Mouse (Mus musculus) limb, embryonic 12.5 days (tissue): ENCODE measurements around the gene Neo1. TPM values are rescaled to one million over a fixed set of nuclear protein-coding genes. Genes with fewer than 3 reads are reported as not detected.
"Not testable (repeated sequence)": the region's sequence is repeated elsewhere in the genome, so short reads cannot be mapped to it uniquely, and the experiment has no call there.

Source experiments
- ATAC-seq: fragments of 200-750 bp; cut with Nextera tagmentation; 2 replicates; pipeline ENCODE4 v1.8.0; 2017; ENCODE audit warnings: low read depth, moderate TSS enrichment; ENCODE audit not compliant: insufficient number of reproducible peaks, insufficient read depth, low FRiP score, low TSS enrichment
- H3K27ac ChIP-seq: fragments of 300-500 bp; sonication (generic); 2 replicates; pipeline ENCODE4 v1.5.1; 2016; ENCODE audit warnings: mild to moderate bottlenecking, moderate library complexity
- H3K27me3 ChIP-seq: fragments of 300-500 bp; sonication (generic); 2 replicates; pipeline ENCODE4 v1.6.1; 2016; ENCODE audit warnings: mild to moderate bottlenecking, moderate library complexity
- H3K36me3 ChIP-seq: fragments of 300-500 bp; sonication (generic); 2 replicates; pipeline ENCODE4 v1.6.1; 2016; ENCODE audit warnings: mild to moderate bottlenecking, moderate library complexity
- H3K4me1 ChIP-seq: fragments of 300-500 bp; sonication (generic); replicated peaks from 2 replicates; pipeline ENCODE4 v1.6.1; 2016
- H3K4me2 ChIP-seq: fragments of 300-500 bp; sonication (generic); 2 replicates; pipeline ENCODE4 v1.6.1; 2016; ENCODE audit warnings: mild to moderate bottlenecking, moderate library complexity
- H3K4me3 ChIP-seq: fragments of 300-500 bp; sonication (generic); replicated peaks from 2 replicates; pipeline ENCODE4 v1.5.1; 2016; ENCODE audit warnings: mild to moderate bottlenecking
- H3K9ac ChIP-seq: fragments of 300-500 bp; sonication (generic); replicated peaks from 2 replicates; pipeline ENCODE4 v1.6.1; 2016; ENCODE audit warnings: mild to moderate bottlenecking, moderate library complexity
- H3K9me3 ChIP-seq: fragments of 300-500 bp; sonication (generic); 2 replicates; pipeline ENCODE4 v1.6.1; 2016; ENCODE audit warnings: mild to moderate bottlenecking, moderate library complexity
- WGBS: fragments of 180-500 bp; shearing (Covaris S2); methylation state at CpG from one replicate; pipeline ENCODE4 v1.1.7; 2016; 5-methylcytosine and 5-hydroxymethylcytosine counted together
- polyA plus RNA-seq: library from polyadenylated mRNA; unstranded; fragments of >200 nt; fragmentation: Nextera tagmentation; extraction: Ambion mirVana; gene quantifications from 2 replicates; pipeline ENCODE4 v1.2.1, GENCODE M21; 2016

Gene Neo1
- polyA plus RNA-seq, 1 experiment from 2014 or later, result 57.6 TPM

DNA sequence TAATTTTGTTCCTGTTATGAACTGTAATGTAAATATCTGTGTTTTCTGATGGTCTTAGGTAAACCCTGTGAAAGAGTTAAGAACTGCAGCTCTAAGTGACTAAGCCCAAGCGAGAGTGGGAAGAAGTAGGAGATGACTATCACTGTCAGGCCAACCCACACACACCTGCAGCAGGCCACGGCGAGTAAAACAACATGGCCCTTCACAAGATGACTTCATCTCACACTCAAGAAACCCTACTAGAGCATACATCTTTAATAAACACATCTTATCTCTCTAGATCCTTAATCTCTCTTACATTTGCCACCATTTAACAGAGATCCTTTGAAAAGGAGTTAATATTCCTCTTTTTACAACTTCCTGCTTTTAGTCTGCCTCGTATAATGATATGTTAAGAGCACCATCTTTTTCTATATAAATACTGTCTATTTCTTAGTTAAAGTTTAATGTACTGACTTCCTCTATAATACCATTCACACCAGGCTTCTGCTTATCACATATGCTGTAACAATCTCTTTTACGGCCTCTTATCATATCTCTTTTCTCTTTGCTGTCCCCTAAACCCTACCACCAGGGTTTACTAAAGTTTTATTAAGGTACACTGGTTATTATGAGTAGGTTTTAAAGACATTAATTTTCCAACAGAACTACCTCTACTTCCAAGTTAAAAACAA is 46.8 kb downstream of the Neo1 start:
- ATAC-seq, result no peak
- WGBS, result 86% methylated on average over 5 of the region's 5 CpGs

DNA sequence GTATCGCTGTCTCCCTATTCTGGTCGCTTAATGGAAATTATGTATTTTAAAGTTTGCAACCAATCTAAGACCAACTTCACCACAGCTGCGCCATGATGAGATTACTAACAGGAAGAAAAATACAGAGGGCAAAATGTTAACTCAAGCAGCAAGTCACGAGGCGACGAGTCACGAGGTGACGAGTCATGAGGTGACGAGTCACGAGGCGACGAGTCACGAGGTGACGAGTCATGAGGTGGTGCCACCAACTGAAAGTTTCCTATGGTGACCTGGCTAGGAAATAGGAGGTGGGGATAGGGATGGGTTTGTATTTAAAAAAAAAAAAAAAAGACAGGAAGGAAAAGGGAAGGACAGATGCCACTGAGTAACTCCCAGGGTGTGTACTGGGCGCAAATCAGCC is 57.2 kb downstream of the Neo1 start:
- H3K36me3 ChIP-seq, result peaks cover 39% of the 10 kb centered on the region
- WGBS, result 85% methylated on average over 15 of the region's 15 CpGs
- H3K4me3 ChIP-seq, result no peak overlapping the region

More for the DNA sequence above, 46.8 kb downstream of the Neo1 start:
- Histone ChIP-seq H3K4me1 (no peaks in the 10 kb centered on the region), H3K4me2 (no peak overlapping the region), H3K9ac (no peak overlapping the region), H3K27me3 (no peaks in the 10 kb centered on the region), H3K27ac (no peak overlapping the region), H3K36me3 (peaks cover 24% of the 10 kb centered on the region), H3K4me3 (no peak overlapping the region), H3K9me3 (no peaks in the 10 kb centered on the region)

DNA sequence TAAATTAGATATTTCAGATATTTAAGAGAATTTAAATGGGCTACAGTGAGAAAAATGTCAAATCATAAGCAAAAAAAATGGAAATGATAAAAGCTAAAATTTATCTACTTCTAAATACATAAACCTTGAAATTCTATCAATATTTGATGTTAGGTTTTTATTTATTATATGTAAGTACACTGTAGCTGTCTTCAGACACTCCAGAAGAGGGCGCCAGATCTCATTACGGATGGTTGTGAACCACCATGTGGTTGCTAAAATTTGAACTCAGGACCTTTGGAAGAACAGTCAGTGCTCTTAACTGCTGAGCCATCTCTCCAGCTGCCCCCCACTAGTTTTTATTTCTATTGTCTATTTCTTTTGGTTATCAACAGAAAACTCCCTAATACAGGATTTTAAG is 65.1 kb downstream of the Neo1 start:
- 75% methylated on average over 2 of the region's 2 CpGs for WGBS

More for the DNA sequence above, 57.2 kb downstream of the Neo1 start:
- H3K9ac ChIP-seq, result no peak overlapping the region
- no peaks in the 10 kb centered on the region for H3K27me3 ChIP-seq
- H3K4me1 ChIP-seq, result no peaks in the 10 kb centered on the region
- no peak overlapping the region for H3K4me2 ChIP-seq
- no peak for ATAC-seq
- H3K9me3 ChIP-seq, result no peaks in the 10 kb centered on the region
- no peak overlapping the region for H3K27ac ChIP-seq

DNA sequence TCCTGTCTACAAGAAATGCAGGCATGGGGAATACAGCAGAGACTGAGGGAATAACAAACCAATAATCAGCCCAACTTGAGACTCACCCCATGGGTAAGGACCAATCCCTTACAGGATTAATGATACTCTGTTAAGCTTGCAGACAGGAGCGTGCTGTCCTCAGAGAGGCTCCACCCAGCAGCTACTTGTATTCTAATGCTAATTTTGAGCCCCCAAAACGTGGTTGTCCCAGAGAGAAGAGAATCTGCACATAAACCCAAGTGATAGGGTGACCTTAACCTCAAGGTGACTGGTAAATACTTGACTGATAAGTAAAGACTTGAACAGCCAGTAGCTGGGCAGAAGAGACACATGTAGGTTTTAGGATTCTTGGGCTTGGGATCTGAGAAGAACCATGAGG is 68.9 kb downstream of the Neo1 start:
- Histone ChIP-seq H3K4me1 (no peaks in the 10 kb centered on the region), H3K9ac (no peak overlapping the region), H3K4me2 (no peak overlapping the region), H3K4me3 (no peak overlapping the region), H3K9me3 (no peaks in the 10 kb centered on the region), H3K27ac (no peak overlapping the region), H3K36me3 (peaks cover 14% of the 10 kb centered on the region; the same call in 1 of the 2 replicates), H3K27me3 (no peaks in the 10 kb centered on the region)
- no peak for ATAC-seq
- WGBS, result 50% methylated on average over 2 of the region's 2 CpGs

More for the DNA sequence above, 65.1 kb downstream of the Neo1 start:
- not testable (repeated sequence) for H3K27me3 ChIP-seq, H3K4me3 ChIP-seq, H3K9ac ChIP-seq, ATAC-seq, H3K27ac ChIP-seq, H3K4me2 ChIP-seq, H3K4me1 ChIP-seq, H3K9me3 ChIP-seq
- H3K36me3 ChIP-seq, result peaks cover 18% of the 10 kb centered on the region; the same call in 1 of the 2 replicates

DNA sequence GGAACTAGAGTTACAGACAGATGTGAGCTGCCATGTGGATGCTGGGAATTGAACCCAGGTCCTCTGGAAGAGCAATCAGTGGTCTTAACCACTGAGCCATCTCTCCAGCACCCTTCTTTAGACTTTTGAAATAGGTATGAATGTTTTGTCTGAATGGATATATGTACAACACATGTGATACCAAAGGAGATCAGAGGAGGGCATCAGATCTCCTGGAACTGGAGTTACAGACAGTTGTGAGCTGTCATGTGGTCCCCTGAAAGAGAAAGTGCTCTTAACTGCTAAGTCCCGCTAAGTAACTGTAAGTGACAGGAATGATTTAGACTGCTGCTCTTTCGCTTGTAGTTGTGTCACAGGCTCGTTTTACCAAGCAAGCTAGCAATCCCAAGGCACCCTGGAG is 80.7 kb downstream of the Neo1 start:
- WGBS, result 62% methylated on average over 3 of the region's 3 CpGs
- Histone ChIP-seq H3K4me2 (no peak overlapping the region), H3K36me3 (peaks cover 27% of the 10 kb centered on the region), H3K27ac (no peak overlapping the region), H3K9me3 (no peaks in the 10 kb centered on the region), H3K4me3 (no peak overlapping the region), H3K9ac (no peak overlapping the region), H3K27me3 (no peaks in the 10 kb centered on the region), H3K4me1 (no peaks in the 10 kb centered on the region)
- no peak for ATAC-seq

DNA sequence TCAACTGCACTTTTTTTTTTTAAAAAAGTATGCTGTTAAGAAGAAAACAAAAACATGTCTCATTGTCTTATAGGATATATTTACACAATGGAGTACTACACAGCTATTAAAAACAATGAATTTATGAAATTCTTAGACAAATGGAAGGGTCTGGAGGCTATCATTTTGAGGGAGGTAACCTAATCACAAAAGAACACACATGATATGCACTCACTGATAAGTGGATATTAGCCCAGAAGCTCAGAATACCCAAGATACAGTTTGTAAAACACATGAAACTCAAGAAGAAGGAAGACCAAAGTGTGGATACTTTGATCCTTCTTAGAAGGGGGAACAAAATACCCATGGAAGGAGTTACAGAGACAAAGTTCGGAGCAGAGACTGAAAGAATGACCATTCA is 90.3 kb downstream of the Neo1 start:
- H3K4me1 ChIP-seq, H3K4me2 ChIP-seq, H3K4me3 ChIP-seq, H3K36me3 ChIP-seq, H3K27me3 ChIP-seq, H3K9me3 ChIP-seq, ATAC-seq, H3K27ac ChIP-seq, H3K9ac ChIP-seq: not testable (repeated sequence)
- WGBS, result 96% methylated on average over 1 of the region's 1 CpGs

DNA sequence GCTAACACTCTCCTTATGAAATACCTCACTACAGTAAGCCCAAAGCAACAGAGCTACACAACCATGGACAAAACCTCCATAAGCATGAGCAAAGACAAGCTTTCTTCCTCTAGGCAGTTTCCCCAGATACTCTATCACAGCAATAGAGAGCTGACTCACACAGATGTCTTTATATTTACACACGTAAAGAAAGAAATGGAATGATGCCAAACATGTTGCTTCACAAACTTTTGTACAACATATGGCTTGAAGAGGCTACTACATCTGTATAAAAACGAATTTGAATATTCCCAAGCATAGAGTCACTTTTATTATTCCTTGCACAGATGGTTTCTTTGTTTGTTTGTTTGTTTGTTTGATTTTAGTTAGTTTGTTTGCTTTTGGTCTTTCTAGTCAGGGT is 101.5 kb downstream of the Neo1 start:
- peaks cover 24% of the 10 kb centered on the region for H3K36me3 ChIP-seq
- ATAC-seq, result no peak
- H3K9me3 ChIP-seq, result no peaks in the 10 kb centered on the region
- no peak overlapping the region for H3K9ac ChIP-seq
- H3K4me1 ChIP-seq, result no peaks in the 10 kb centered on the region
- H3K27me3 ChIP-seq, result no peaks in the 10 kb centered on the region
- no peak overlapping the region for H3K4me3 ChIP-seq
- WGBS, result 84% methylated on average over 2 of the region's 2 CpGs
- no peak overlapping the region for H3K27ac ChIP-seq
- no peak overlapping the region for H3K4me2 ChIP-seq

DNA sequence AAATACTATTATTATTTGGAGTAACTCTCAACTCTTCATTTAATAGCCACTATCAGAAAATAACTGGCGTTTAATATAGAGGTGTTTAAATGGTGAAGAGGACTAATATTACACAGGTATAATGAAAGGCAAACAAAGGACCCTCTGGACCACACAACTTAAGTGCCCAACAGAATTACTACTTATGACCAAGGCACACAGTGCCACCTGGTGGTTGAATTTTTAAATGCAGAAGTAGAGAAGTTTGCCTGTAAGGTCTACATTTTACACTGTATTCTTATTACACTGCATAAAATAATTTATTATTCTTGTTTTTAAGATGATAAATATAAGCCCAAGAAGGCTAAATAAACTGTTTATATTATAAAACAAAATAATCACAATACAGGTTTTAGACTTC is 108.1 kb downstream of the Neo1 start:
- Histone ChIP-seq H3K9ac (no peak overlapping the region), H3K36me3 (peaks cover 29% of the 10 kb centered on the region), H3K9me3 (no peaks in the 10 kb centered on the region), H3K27ac (no peak overlapping the region), H3K4me3 (no peak overlapping the region), H3K4me1 (no peaks in the 10 kb centered on the region), H3K4me2 (no peak overlapping the region), H3K27me3 (no peaks in the 10 kb centered on the region)
- WGBS, result 15% methylated on average over 1 of the region's 1 CpGs
- ATAC-seq, result no peak

DNA sequence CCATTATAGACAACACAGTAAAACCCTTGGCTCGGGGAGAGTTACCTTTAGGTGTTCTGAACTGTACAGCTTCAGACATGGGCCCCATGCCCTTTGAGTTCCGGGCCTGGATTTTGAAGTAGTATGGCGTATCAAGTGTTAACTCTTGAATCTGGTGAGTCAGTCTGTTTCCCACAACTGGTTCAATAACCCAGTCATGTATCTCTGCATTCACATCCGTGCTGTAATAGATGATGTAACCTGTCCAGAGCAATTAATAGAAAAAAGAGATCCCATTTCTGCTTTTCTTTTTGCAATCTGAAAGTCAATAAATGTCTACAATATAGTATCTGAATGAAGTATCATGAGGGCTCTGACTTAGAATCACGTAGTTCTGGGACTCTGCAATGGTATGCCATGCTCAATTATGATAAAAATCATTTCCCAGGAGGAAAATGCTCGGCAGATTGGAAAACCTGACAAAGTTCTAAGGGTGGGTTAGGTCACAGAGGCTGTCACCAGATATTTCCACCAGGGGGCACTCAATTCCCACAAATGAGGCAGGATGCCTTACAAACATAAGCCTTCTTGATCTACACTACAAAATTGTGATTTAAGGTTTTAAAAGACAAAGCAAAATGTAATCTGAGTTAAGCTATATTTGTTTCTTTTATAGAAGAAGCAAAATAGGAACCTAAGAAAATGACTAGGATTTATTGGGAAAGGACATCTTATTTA is 133.2 kb downstream of the Neo1 start:
- no peak for ATAC-seq
- WGBS, result 70% methylated on average over 6 of the region's 6 CpGs
- H3K36me3 ChIP-seq, result peaks cover 58% of the 10 kb centered on the region
- H3K9me3 ChIP-seq, result no peaks in the 10 kb centered on the region
- no peaks in the 10 kb centered on the region for H3K4me1 ChIP-seq
- H3K9ac ChIP-seq, result no peak overlapping the region
- no peak overlapping the region for H3K27ac ChIP-seq
- H3K4me3 ChIP-seq, result no peak overlapping the region
- H3K27me3 ChIP-seq, result no peaks in the 10 kb centered on the region
- no peak overlapping the region for H3K4me2 ChIP-seq

DNA sequence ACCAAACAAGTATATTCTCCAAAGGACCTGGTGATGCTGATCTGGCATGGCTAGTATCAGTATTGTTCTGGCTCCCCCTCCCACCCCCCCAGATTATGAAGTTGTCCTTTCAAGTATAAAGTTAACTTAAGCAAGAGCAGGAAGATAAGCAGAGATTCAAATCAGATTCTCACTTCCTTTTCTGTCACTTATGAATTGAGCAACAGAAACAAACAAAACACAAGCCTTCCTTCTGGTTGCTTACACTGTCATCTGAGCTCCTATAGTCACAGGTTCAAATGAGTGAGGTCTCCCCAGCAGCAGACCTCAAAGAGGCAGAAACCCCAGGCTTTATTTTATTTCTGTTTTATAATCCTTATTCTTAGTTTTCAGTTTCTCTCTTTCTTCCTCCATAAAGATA is 136.6 kb downstream of the Neo1 start:
- no peak overlapping the region for H3K9ac ChIP-seq
- no peak for ATAC-seq
- H3K4me3 ChIP-seq, result no peak overlapping the region
- no peaks in the 10 kb centered on the region for H3K27me3 ChIP-seq
- H3K27ac ChIP-seq, result no peak overlapping the region
- H3K4me2 ChIP-seq, result no peak overlapping the region
- H3K9me3 ChIP-seq, result no peaks in the 10 kb centered on the region
- H3K36me3 ChIP-seq, result peaks cover 41% of the 10 kb centered on the region
- no peaks in the 10 kb centered on the region for H3K4me1 ChIP-seq

DNA sequence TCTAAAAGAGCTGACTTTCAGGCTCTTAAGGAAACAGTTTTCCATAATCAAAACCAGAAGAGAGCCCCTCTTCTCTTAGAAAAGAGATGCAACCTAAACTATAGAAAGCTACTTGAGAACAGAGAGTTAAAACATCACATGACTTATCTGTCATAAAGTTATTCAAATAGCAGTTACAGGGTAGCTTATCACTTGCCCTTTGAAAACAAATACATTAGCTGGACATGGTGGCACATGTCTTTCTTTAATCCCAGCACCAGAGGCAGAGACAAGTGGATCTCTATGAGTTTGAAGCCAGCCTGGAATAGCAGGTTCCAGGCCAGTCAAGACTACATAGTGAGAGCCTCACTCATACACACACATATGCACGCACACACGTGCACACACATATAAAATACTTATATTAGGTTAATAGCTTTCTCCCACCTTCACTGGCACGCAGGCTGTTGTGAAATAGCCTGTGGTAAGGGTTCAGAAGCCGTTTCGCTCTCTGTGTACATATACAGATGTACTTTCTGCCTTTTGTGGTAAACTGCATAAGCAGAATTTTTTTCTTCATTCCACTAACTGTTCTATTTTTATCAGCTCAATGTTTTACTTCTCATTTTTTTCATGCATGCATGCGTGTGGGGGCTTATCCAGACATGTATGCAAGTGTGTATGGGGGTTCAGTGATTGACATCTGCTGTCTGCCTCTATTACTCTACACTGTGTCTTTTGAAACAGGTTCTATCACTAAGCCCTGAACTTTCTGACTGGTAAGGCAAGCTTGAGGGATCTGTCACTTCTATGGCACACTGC is 144.2 kb downstream of the Neo1 start:
- no peak overlapping the region for H3K4me3 ChIP-seq
- H3K36me3 ChIP-seq, result peaks cover 74% of the 10 kb centered on the region
- no peaks in the 10 kb centered on the region for H3K27me3 ChIP-seq
- H3K9me3 ChIP-seq, result no peaks in the 10 kb centered on the region
- no peak overlapping the region for H3K4me2 ChIP-seq
- H3K27ac ChIP-seq, result no peak overlapping the region
- 94% methylated on average over 6 of the region's 6 CpGs for WGBS
- ATAC-seq, result no peak
- no peaks in the 10 kb centered on the region for H3K4me1 ChIP-seq
- H3K9ac ChIP-seq, result no peak overlapping the region
